ENCODE assay signal across 26 mouse cellular contexts in genomic region chrX:75381176-75381575, GRCm38 (mm10). TPM values are rescaled to one million over a fixed set of nuclear protein-coding genes. Genes with fewer than 3 reads are reported as not detected.
DNase-seq lines count a peak whose midpoint lies in the region; TF ChIP-seq lines count a peak whose summit lies in the region.
"Had no signal": no experiment of that assay in that cellular context is flagged by ENCODE, and none has a peak within 500 bp of the region (broad histone marks: within the 10 kb centered on the region; RNA-seq: fewer than 3 reads in every experiment).

No protein-coding gene starts in this region.

- WGBS in liver, adult 2 months = 11% methylated on average over 1 of the region's 1 CpGs

- no peaks in the 10 kb centered on the region; the same call in 1 of the 2 replicates for H3K79me2 ChIP-seq in liver, adult 2 months (ENCODE audit: control insufficient read depth, insufficient read depth, low read length)

- no peak overlapping the region for H3K4me3 ChIP-seq in liver, adult 2 months (ENCODE audit: insufficient read depth, low read depth, low read length)
- H3K4me3 ChIP-seq in E14TG2a.4 (replicated peaks; ENCODE audit: low read length) = peak overlapping the region; percentile 80; the same call in 1 of the 2 replicates
- H3K4me3 ChIP-seq: stomach, embryonic 15.5 days had no signal

- no peak overlapping the region for H3K9ac ChIP-seq in liver, adult 2 months (ENCODE audit: low read depth, low read length)
- H3K9ac ChIP-seq: embryonic facial prominence, embryonic 13.5 days; hindbrain, embryonic 15.5 days; limb, embryonic 13.5 days; liver, embryonic 15.5 days; lung, embryonic 15.5 days; stomach, embryonic 15.5 days had no signal

- TF ChIP-seq CTCF in liver, adult 2 months (IDR thresholded peaks at IDR 0.05; ENCODE audit: low read depth, low read length) = no peak
- no peak for TF ChIP-seq CTCF in E14TG2a.4 (conservative IDR thresholded peaks at IDR 0.05; ENCODE audit: low read length)

- TF ChIP-seq POLR2A in liver, adult 2 months (IDR thresholded peaks at IDR 0.05; ENCODE audit: extremely low read depth, insufficient read depth, low read length) = no peak

- H3K4me1 ChIP-seq in liver, adult 2 months (ENCODE audit: control insufficient read depth, insufficient read depth, low read length) = peaks cover 2% of the 10 kb centered on the region; the same call in 1 of the 2 replicates
- no peaks in the 10 kb centered on the region for H3K4me1 ChIP-seq in E14TG2a.4 (replicated peaks; ENCODE audit: low read depth, low read length)
- H3K4me1 ChIP-seq: embryonic facial prominence, embryonic 13.5 days; forebrain, embryonic 10.5 days; hindbrain, embryonic 15.5 days; limb, embryonic 13.5 days; liver, embryonic 15.5 days; lung, embryonic 15.5 days; stomach, embryonic 15.5 days had no signal

- H3K27ac ChIP-seq in liver, adult 2 months (replicated peaks; ENCODE audit: insufficient read depth, low read depth, low read length) = no peak overlapping the region
- H3K27ac ChIP-seq: embryonic facial prominence, embryonic 13.5 days; hindbrain, embryonic 15.5 days; limb, embryonic 13.5 days; liver, embryonic 15.5 days; lung, embryonic 15.5 days; stomach, embryonic 15.5 days had no signal

- DNase-seq in cerebellum, adult 9-11 months = peak; percentile 4
- no peak for DNase-seq in cerebellum, adult 9-10 months
- DNase-seq in liver, adult 2 months (ENCODE audit: extremely low read depth, low read depth, low spot score) = peak; percentile 3
- DNase-seq in liver = no peak
- DNase-seq in induced T-regulatory cell, adult 2 months (ENCODE audit: low read depth) = peak; percentile 1
- DNase-seq in layer of hippocampus, postnatal 36 days = no peak
- no peak for DNase-seq in urinary bladder, adult 18-20 months (ENCODE audit: low spot score in 2 of 2)
- DNase-seq: adrenal gland, postnatal 14 days; cerebellum, adult 11 months; gastrocnemius, postnatal 10 days; heart, adult 11 months; kidney, adult 2 months; kidney, postnatal 10 days; layer of hippocampus, adult 9-11 months; lung, postnatal 36 days; retina, postnatal 1 day; right cerebral cortex, postnatal 25 days; thymus, postnatal 14 days had no signal

- no peaks in the 10 kb centered on the region for H3K27me3 ChIP-seq in liver, adult 2 months (ENCODE audit: control insufficient read depth, insufficient read depth, low read length)
- H3K27me3 ChIP-seq in E14TG2a.4 (ENCODE audit: insufficient read depth, low read length) = no peaks in the 10 kb centered on the region
- H3K27me3 ChIP-seq: embryonic facial prominence, embryonic 13.5 days; hindbrain, embryonic 15.5 days; limb, embryonic 13.5 days; liver, embryonic 15.5 days; lung, embryonic 15.5 days; stomach, embryonic 15.5 days had no signal

- H3K36me3 ChIP-seq in liver, adult 2 months (ENCODE audit: control insufficient read depth, insufficient read depth, low read length) = no peaks in the 10 kb centered on the region
- no peaks in the 10 kb centered on the region for H3K36me3 ChIP-seq in E14TG2a.4 (ENCODE audit: insufficient read depth, low read length)
- H3K36me3 ChIP-seq: embryonic facial prominence, embryonic 13.5 days; forebrain, embryonic 10.5 days; hindbrain, embryonic 15.5 days; limb, embryonic 13.5 days; liver, embryonic 15.5 days; lung, embryonic 15.5 days; stomach, embryonic 15.5 days had no signal

- H3K9me3 ChIP-seq in E14TG2a.4 (ENCODE audit: low read length) = no peaks in the 10 kb centered on the region
- H3K9me3 ChIP-seq: embryonic facial prominence, embryonic 13.5 days; forebrain, embryonic 10.5 days; hindbrain, embryonic 15.5 days; limb, embryonic 13.5 days; liver, embryonic 15.5 days; lung, embryonic 15.5 days; stomach, embryonic 15.5 days had no signal

RNA-seq across cellular contexts. Expression of gene Fundc2, which starts 1.0 kb away (rescaled TPM):
- 5.6 and 6.8 TPM in 2 replicates for total RNA-seq in liver, adult 2 months (2014; rRNA removed)
- 1.1 and 1.2 TPM in 2 replicates for polyA plus RNA-seq in liver, adult 2 months (2012; rRNA removed)
- 10 to 100 TPM; 50.4 to 54.1 TPM for total RNA-seq in layer of hippocampus, postnatal 36 days (2021)

RNA-seq across cellular contexts. Expression of gene F8, which starts 1.2 kb away (rescaled TPM):
- total RNA-seq in liver, adult 2 months (2014; rRNA removed) = 21.3 and 32.5 TPM in 2 replicates
- polyA plus RNA-seq in liver, adult 2 months (2012; rRNA removed) = 0.57 and 1.6 TPM in 2 replicates
- 1 to 10 TPM; 2.5 to 2.7 TPM for total RNA-seq in layer of hippocampus, postnatal 36 days (2021)

RNA-seq across cellular contexts. Expression of gene Cmc4, which starts 35.2 kb away (rescaled TPM):
- 4.6 and 5.0 TPM in 2 replicates for total RNA-seq in liver, adult 2 months (2014; rRNA removed)
- polyA plus RNA-seq in liver, adult 2 months (2012; rRNA removed) = 2.2 and 2.9 TPM in 2 replicates
- total RNA-seq in layer of hippocampus, postnatal 36 days (2021) = 10 to 100 TPM; 14.0 to 15.7 TPM

RNA-seq across cellular contexts. Expression of gene Mtcp1, which starts 35.2 kb away (rescaled TPM):
- 8.8 and 9.5 TPM in 2 replicates for total RNA-seq in liver, adult 2 months (2014; rRNA removed)
- 1.7 and 2.1 TPM in 2 replicates for polyA plus RNA-seq in liver, adult 2 months (2012; rRNA removed)
- total RNA-seq in layer of hippocampus, postnatal 36 days (2021) = 10 to 100 TPM in 1 of 2 experiments, 1 to 10 TPM in 1; 9.2 to 10.4 TPM

RNA-seq across cellular contexts. Expression of gene Brcc3, which starts 35.3 kb away (rescaled TPM):
- 14.0 and 14.6 TPM in 2 replicates for total RNA-seq in liver, adult 2 months (2014; rRNA removed)
- 8.7 and 9.1 TPM in 2 replicates for polyA plus RNA-seq in liver, adult 2 months (2012; rRNA removed)
- 10 to 100 TPM; 34.9 to 35.7 TPM for total RNA-seq in layer of hippocampus, postnatal 36 days (2021)

Comparison
In these comparisons a context has a peak if more than half of its experiments do, and no peak if none do; other contexts are left out.
1. DNase-seq: peak in cerebellum, adult 9-11 months (single experiment), liver, adult 2 months (single experiment) and induced T-regulatory cell, adult 2 months (single experiment); none in cerebellum, adult 9-10 months (single experiment), liver (single experiment), layer of hippocampus, postnatal 36 days (0 of 2) and urinary bladder, adult 18-20 months (0 of 2).